Mouse (Mus musculus): ENCODE results near the gene Wdr31.
A peak's percentile ranks its signal among the peaks of the same experiment; 100 is the strongest.

Wdr31 gene

GRCm38 (mm10) chr4:62437871-62438270 lies 32.8 kb downstream of the Wdr31 start:
- DNase-seq, result no peak

DNA sequence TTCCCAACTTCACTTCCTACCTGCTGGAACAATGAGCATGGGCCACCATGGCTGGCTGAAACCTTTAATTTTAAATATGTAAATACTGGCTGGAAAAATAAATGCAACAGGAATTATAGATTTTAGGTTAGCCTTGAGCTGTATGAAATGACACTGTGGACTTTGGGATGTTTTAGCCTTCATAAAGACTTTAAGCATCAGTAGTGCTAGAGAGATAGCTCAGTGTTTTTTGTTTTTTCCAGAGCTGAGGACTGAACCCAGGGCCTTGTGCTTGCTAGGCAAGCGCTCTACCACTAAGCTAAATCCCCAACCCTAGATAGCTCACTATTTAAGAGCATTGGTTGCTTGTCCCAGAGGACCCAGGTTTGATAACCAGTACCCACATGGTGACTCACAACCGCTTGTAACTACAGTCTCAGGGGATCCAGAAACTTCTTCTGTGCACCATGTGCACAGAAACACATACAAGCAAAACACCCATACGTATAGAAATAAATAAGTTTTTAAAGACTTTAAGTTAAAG lies 33.4 kb downstream of the Wdr31 start:
- DNase-seq, result no peak

- DNase-seq, result no peak
These were observed 35.6 kb downstream of the Wdr31 start, which contains the start of gene Rnf183 for GRCm38 (mm10) chr4:62435081-62435480. Gene Rnf183 (minus strand): TSS chr4:62435252.

DNA sequence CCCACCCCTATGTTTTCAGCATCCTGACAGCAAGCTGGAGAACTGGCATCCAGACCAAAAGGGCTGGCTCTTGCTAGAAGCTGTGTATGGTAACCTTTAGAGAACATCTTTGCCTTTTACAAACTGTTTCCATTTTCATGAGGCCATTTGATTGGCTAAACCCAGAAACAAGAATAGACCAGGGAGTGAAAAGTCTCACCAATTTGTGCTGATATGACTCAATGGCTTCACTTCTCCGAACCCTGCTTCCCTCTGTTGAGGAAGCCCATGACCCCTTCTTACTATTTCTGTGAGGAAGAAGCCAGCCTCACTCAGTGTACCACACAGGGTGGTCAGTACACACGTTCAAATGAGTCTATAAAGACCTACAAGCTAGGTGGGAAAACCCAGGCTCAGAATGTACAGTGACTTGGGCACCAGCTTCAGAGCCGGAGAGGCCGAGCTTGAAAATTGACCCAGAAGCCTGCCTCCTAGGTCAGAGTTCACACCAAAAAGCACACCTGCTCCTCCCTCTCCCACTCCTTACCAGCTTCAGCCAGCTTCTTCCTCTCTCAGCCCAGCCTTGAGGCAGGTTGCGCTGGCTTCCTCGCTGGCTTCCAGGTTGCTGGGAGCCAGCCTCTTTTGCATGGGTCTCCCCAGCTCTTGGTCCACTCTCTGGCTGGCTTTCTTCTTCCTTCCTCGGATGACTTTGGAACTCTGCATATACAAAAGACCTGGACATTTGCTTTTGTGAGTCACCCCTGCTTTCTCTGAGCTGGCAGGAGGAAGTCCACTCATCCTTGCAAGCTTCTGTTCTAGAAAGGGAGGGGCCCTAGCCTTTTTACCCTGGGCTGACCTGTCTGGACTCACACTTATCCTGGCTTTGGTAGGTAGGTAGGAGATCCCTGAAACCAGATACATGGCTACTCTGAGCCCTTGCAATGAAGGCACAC lies 36.5 kb downstream of the Wdr31 start:
- DNase-seq, result no peak

DNA sequence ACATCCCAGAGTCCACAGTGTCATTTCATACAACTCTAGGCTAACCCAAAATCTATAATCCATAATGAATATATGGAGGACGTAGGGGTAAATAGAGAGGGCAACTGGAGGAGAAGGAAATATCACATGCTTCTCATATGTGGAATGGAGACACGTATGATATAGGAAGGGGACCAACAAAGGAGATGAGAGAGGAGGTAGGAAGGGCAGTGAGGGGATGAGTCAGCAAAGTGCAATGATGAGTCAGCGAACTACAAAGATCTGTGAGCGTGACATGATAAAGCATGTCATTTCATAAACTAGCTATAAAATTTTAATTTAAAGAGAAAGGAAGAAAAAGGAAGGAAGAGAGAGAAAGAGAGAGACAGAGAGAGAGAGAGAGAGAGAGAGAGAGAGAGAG lies 39.2 kb downstream of the Wdr31 start:
- DNase-seq, result no peak

GRCm38 (mm10) chr4:62430678-62431077 lies 40.0 kb downstream of the Wdr31 start:
- DNase-seq, result no peak

- DNase-seq, result no peak
These were observed 41.1 kb downstream of the Wdr31 start for GRCm38 (mm10) chr4:62429616-62430015.

DNA sequence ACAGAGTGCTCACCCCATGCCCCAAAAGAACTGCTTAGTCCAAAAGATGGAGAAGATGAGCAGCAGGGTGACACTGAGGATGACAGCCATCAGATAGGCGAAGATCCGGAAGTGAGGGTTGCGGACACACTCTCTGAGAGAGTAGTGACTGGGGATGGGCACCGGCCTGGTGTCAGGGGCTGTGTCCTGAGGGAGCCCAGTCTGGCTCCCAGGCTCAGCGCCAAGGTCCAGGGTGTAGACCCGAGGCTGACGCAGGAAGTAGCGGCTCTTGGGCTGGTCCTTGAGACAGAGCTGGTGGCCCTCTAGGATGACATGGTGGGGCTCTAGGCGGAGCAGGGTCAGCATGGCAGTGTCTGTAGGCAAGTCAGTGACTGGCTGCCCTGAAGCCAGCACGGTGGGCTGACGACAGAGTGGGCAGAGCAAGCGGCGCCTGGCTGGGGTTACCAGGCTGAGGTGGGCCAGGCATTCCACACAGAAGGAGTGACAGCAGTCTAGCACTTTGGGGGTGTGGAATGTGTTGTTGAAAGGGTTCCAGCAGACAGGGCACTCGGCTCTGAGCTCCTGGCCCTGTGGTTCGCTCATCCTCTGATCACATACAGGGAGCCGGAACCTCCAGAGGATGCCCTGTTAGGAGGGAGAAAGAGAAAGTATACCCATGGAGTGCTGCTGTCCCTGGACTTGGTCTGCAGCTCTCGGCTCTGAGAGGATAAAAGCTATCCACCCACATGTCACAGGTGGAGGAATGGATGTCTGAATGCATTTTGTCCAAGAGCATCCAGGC lies 42.5 kb downstream of the Wdr31 start:
- no peak for DNase-seq

- DNase-seq, result no peak
These were observed 44.8 kb downstream of the Wdr31 start for GRCm38 (mm10) chr4:62425891-62426290.

DNA sequence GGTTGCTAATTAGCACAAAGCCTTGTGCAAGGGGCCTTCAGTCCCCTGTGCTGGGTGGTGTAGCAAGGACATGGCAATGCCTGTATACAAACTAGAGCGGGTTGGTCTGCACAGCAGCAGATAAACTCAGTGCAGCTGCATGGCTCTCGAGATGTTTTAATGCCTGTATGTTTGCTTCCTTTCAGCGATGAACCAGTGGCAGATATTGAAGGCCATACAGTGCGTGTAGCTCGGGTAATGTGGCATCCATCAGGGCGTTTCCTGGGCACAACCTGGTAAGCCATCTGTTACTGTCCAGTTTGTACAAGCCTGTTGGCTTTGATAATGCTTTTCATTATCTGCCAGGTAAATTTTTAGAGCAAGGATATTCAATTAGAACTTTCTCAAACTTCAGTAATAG lies 51.6 kb downstream of the Wdr31 start:
- no peak for DNase-seq

DNA sequence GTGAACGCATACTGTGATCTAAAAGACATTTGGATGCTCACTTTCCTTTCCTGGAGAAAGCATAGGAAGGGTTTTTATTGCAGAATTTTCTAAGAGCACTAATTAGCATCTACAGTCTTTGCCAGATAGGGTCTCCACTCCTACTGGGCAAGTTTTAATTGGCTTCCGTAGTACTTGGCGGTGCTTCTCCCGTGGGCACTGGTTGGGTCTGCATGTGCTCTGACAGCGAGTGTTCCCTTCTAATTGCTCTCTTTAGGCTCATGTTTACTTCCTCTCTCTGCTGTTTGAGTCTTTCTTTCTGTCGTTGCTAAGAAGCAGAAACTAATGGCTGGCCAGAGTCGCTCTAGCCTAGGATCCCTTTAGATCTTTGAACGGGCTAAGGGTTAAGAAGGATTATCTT lies 52.2 kb downstream of the Wdr31 start:
- DNase-seq, result no peak

DNA sequence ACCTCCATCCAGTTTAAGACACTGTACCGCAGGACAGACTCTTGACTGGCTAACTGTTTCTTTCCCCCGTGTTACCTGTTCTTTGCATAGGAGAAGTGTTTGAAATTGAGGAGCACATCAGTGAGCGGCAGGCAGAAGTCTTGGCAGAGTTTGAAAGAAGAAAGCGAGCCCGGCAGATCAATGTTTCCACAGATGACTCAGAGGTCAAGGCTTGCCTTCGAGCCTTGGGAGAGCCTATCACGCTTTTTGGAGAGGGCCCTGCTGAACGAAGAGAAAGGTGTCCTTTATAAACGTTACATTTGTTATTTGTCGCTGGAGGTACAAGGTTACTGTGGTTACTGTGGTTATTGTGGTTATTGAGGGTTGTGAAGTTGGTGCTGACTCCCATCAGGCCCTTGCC lies 59.1 kb downstream of the Wdr31 start:
- DNase-seq, result no peak

DNA sequence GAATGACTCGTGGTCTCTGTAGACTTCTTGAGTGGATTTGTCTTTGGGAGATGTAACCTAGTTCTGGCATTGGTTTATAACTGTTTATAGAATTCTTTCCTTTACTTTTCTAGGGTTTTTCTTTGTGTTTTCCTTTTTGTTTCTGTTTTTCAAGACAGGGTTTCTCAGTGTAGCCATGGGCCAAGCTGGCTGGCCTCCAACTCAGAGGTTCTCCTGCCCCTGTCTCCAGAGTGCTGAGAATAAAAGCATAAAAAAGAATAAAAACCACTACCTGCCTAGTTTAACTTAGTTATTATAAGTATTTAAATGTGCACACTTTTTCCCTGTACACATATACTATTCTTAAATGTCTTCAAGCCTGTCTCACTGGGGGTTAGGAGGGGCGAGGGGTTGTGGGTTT lies 60.4 kb downstream of the Wdr31 start:
- DNase-seq, result no peak

GRCm38 (mm10) chr4:62409615-62410014 lies 61.1 kb downstream of the Wdr31 start:
- DNase-seq, result no peak

DNA sequence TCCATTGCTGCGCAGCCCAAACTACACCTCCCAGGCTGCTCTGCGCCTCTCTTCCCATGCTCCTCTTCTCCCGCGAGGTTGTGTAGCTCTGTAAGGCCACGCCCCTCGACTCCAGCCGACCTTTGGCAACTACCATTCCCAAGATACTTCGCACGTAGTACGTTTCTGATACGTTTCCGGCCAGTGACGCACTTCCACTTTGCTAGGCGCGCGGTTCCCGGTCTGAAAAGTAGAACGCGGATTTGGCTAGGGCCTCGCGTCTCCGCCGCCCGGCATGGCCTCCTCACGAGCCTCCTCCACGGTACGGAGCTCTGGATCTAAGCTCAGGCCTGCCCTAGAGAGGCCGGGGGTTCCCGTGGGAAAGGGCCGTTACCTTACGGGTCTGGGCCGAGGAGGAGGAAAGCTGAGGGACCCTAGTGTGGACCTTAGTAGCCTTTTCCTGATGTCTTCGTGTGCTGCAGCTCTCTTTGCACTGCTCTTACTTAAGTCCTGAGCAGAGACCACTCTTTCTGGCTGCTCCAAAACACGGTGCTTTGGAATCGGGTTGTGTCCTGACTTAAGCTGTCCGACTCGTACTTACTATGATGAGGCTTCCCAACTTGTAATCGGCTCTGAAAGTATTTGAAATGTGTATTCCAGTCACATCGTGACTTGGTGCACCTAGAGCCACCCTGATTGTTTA lies 62.0 kb downstream of the Wdr31 start, which contains the start of the genes Cdc26 and Prpf4:
Gene Cdc26, minus strand, starts transcription at position 42 of the 682 bp plus-strand sequence.
Gene Prpf4, plus strand, starts transcription at position 197 of the 682 bp plus-strand sequence.
- peak; percentile 99 for DNase-seq

GRCm38 (mm10) chr4:62407730-62408582 lies 62.7 kb downstream of the Wdr31 start:
- peak; percentile 67 for DNase-seq

- DNase-seq, result no peak
These were observed 64.6 kb downstream of the Wdr31 start for GRCm38 (mm10) chr4:62406133-62406532.

DNA sequence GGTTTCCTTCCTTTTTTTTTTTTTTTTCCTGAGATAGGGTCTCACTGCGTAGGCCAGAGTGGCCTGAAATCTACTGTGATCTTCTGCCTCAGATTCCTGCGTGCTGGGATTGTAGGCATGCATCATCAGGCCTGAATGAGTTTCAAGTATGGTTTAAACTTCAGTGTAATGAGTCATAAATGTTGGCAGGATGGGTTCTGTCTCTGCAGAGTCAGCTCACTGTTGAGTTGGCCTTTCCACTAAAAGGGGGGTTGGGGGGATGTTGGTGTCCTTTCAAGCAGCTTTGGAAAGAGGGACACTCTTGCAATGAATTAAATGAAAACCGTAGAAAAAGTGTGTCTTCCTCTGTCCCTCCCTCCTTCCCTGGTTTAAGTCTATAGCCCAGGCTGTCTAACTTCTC lies 71.7 kb downstream of the Wdr31 start:
- DNase-seq, result no peak
